Comparison of ENCODE assay signal across 13 mouse cellular contexts in the genomic region with DNA sequence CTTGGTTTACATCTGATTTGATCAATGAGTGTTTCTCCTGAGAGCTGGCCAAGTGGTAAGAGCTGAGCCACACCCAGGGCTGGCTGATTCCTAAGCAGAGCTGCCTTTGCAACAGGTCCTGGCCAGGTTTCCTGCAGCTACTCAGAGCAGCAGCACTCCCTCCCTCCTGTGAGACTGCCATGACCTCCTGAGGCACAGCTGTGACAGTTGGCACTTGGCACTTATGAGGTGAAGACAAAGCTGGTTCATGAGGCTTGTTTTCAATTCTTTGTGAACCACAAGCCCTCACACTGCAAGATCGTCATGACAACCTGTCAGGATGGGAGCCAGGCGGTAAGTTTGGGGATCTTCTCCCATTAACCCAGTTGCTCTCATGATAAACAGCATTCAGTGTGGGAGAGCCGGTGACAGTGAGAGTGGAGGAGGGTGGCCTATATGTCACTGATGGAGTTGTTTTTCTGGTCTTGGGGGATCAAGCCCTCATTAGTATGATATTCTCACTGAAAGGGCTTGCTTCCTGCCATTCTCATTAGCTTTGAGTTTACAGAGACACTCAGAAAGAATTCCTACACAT. TPM values are rescaled to one million over a fixed set of nuclear protein-coding genes. Genes with fewer than 3 reads are reported as not detected.
DNase-seq lines count a peak whose midpoint lies in the region; ATAC-seq lines count a peak whose summit lies in the region.
"Had no signal": no experiment of that assay in that cellular context is flagged by ENCODE, and none has a peak within 500 bp of the region (broad histone marks: within the 10 kb centered on the region; RNA-seq: fewer than 3 reads in every experiment).

No protein-coding gene starts in this region.

- peak; percentile 25 for DNase-seq in adrenal gland, postnatal 14 days
- no peak for DNase-seq in adrenal gland, adult 2 months
- no peak for DNase-seq in kidney, adult 11 months
- peak; percentile 7 for DNase-seq in 3T3-L1 (ENCODE audit: low read depth, low spot score)
- DNase-seq in layer of hippocampus, postnatal 36 days = peak; percentile 12 to 23
- DNase-seq in right cerebral cortex, adult 2 months (ENCODE audit: low spot score in 2 of 2) = no peak
- DNase-seq in spleen, postnatal 36 days (ENCODE audit: low spot score in 2 of 2) = no peak
- DNase-seq: lung, postnatal 14 days had no signal

- H3K4me1 ChIP-seq in kidney, embryonic 15.5 days = no peaks in the 10 kb centered on the region

- H3K9me3 ChIP-seq in kidney, embryonic 15.5 days (replicated peaks) = no peaks in the 10 kb centered on the region
- H3K9me3 ChIP-seq: limb, embryonic 10.5 days; neural tube, embryonic 13.5 days had no signal

- H3K4me2 ChIP-seq in kidney, embryonic 15.5 days = no peak overlapping the region
- H3K4me2 ChIP-seq: neural tube, embryonic 13.5 days had no signal

- no peaks in the 10 kb centered on the region for H3K36me3 ChIP-seq in kidney, embryonic 15.5 days
- H3K36me3 ChIP-seq: limb, embryonic 10.5 days; neural tube, embryonic 13.5 days had no signal

- WGBS in kidney, embryonic 15.5 days = 20% methylated on average over 3 of the region's 3 CpGs

- 0 out of 2 replicates have a peak, but pooled peaks have one; percentile 40 for ATAC-seq in kidney, embryonic 15.5 days (replicated peaks; ENCODE audit: low FRiP score)

- H3K27me3 ChIP-seq in kidney, embryonic 15.5 days = no peaks in the 10 kb centered on the region
- H3K27me3 ChIP-seq: neural tube, embryonic 13.5 days had no signal

- H3K27ac ChIP-seq in kidney, embryonic 15.5 days = no peak overlapping the region
- H3K27ac ChIP-seq: limb, embryonic 10.5 days; neural tube, embryonic 13.5 days had no signal

- no peak overlapping the region for H3K4me3 ChIP-seq in kidney, embryonic 15.5 days (replicated peaks)
- H3K4me3 ChIP-seq: limb, embryonic 10.5 days; neural tube, embryonic 13.5 days had no signal

- no peak overlapping the region for H3K9ac ChIP-seq in kidney, embryonic 15.5 days
- H3K9ac ChIP-seq: neural tube, embryonic 13.5 days had no signal

RNA-seq across cellular contexts. Expression of a gene that starts 6.7 kb away (rescaled TPM):
- total RNA-seq in adrenal gland, postnatal 14 days (2021) = 1.3 and 2.4 TPM in 2 replicates
- total RNA-seq in adrenal gland, adult 2 months (2021) = under 1 TPM; 0.14 to 0.31 TPM
- 0.03 TPM in 2 replicates for polyA plus RNA-seq in adrenal gland, adult 2 months (2012; rRNA removed)
- polyA plus RNA-seq in kidney, embryonic 15.5 days (2015; fragmentation: Nextera tagmentation; extraction: Ambion mirVana) = 0.66 and 1.1 TPM in 2 replicates
- total RNA-seq in layer of hippocampus, postnatal 36 days (2021) = under 1 TPM; 0.51 to 0.70 TPM
- total RNA-seq: common myeloid progenitor, adult 5-6 weeks had no signal
- polyA plus RNA-seq: frontal cortex, adult 2 months had no signal

Comparison
In these comparisons a context has a peak if more than half of its experiments do, and no peak if none do; other contexts are left out.
1. DNase-seq: peak in adrenal gland, postnatal 14 days (single experiment), 3T3-L1 (single experiment) and layer of hippocampus, postnatal 36 days (2 of 2); none in adrenal gland, adult 2 months (single experiment), kidney, adult 11 months (single experiment), right cerebral cortex, adult 2 months (0 of 2) and spleen, postnatal 36 days (0 of 2).